Mouse (Mus musculus) forebrain, embryonic 13.5 days (tissue): Measurements from ENCODE around the gene Serpinc1. TPM values are rescaled to one million over a fixed set of nuclear protein-coding genes. Genes with fewer than 3 reads are reported as not detected.
"Not testable (repeated sequence)": the region's sequence is repeated elsewhere in the genome, so short reads cannot be mapped to it uniquely, and the experiment has no call there.

ENCODE experiments used
- ATAC-seq: fragments of 200-750 bp; cut with Nextera tagmentation; 2 replicates; pipeline ENCODE4 v1.8.0; 2017
- H3K27ac ChIP-seq: fragments of 300-500 bp; sonication (generic); 2 replicates; pipeline ENCODE4 v1.5.1; 2015; ENCODE audit warnings: inconsistent platforms, mild to moderate bottlenecking, moderate library complexity
- H3K27me3 ChIP-seq: fragments of 300-500 bp; sonication (generic); 2 replicates; pipeline ENCODE4 v1.6.1; 2015; ENCODE audit warnings: mild to moderate bottlenecking, inconsistent platforms
- H3K36me3 ChIP-seq: fragments of 300-500 bp; sonication (generic); 2 replicates; pipeline ENCODE4 v1.6.1; 2015; ENCODE audit warnings: mild to moderate bottlenecking, inconsistent platforms; ENCODE audit not compliant: poor library complexity, severe bottlenecking
- H3K4me1 ChIP-seq: fragments of 300-500 bp; sonication (generic); 2 replicates; pipeline ENCODE4 v1.6.1; 2015; ENCODE audit warnings: inconsistent platforms
- H3K4me2 ChIP-seq: fragments of 300-500 bp; sonication (generic); 2 replicates; pipeline ENCODE4 v1.6.1; 2015; ENCODE audit warnings: inconsistent platforms, mild to moderate bottlenecking, moderate library complexity
- H3K4me3 ChIP-seq: fragments of 300-500 bp; sonication (generic); 2 replicates; pipeline ENCODE4 v1.5.1; 2015; ENCODE audit warnings: mild to moderate bottlenecking, inconsistent platforms
- H3K9ac ChIP-seq: fragments of 300-500 bp; sonication (generic); 2 replicates; pipeline ENCODE4 v1.6.1; 2015; ENCODE audit warnings: mild to moderate bottlenecking, inconsistent platforms
- H3K9me3 ChIP-seq: fragments of 300-500 bp; sonication (generic); replicated peaks from 2 replicates; pipeline ENCODE4 v1.6.1; 2016; ENCODE audit warnings: inconsistent platforms
- WGBS: fragments of 180-500 bp; shearing (Covaris S2); methylation state at CpG from one replicate; pipeline ENCODE4 v1.1.7; 2015; 5-methylcytosine and 5-hydroxymethylcytosine counted together
- polyA plus RNA-seq: library from polyadenylated mRNA; unstranded; fragments of >200 nt; fragmentation: Nextera tagmentation; extraction: Ambion mirVana; gene quantifications from 2 replicates; pipeline ENCODE4 v1.2.1, GENCODE M21; 2015

Serpinc1 gene
- polyA plus RNA-seq: 3.2 and 3.8 TPM in 2 replicates

GRCm38 (mm10) chr1:160978071-160978735 lies at the start of gene Serpinc1:
Gene Serpinc1, plus strand, starts transcription at chr1:160978585.
- no peaks in the 10 kb centered on the region for H3K27me3 ChIP-seq
- H3K4me3 ChIP-seq: no peak within 1 kb of the TSS
- WGBS: 92% methylated on average over 4 of the region's 4 CpGs
- no peak within 1 kb of the TSS for H3K9ac ChIP-seq
- H3K4me2 ChIP-seq: no peak within 1 kb of the TSS
- no peak for ATAC-seq
- H3K27ac ChIP-seq: no peak within 1 kb of the TSS
- no peaks in the 10 kb centered on the region for H3K9me3 ChIP-seq
- H3K36me3 ChIP-seq: peaks cover 10% of the 10 kb centered on the region; the same call in 1 of the 2 replicates
- H3K4me1 ChIP-seq: no peaks in the 10 kb centered on the region

GRCm38 (mm10) chr1:160931320-160931719 lies 47.1 kb upstream of the Serpinc1 start:
- Histone ChIP-seq H3K9me3 (no peaks in the 10 kb centered on the region), H3K27me3 (no peaks in the 10 kb centered on the region)

GRCm38 (mm10) chr1:160933896-160934482 lies 44.4 kb upstream of the Serpinc1 start:
- Histone ChIP-seq H3K4me2 (no peak overlapping the region), H3K9ac (no peak overlapping the region), H3K27ac (no peak overlapping the region), H3K36me3 (peaks cover 27% of the 10 kb centered on the region), H3K27me3 (no peaks in the 10 kb centered on the region), H3K4me3 (no peak overlapping the region), H3K9me3 (no peaks in the 10 kb centered on the region), H3K4me1 (no peaks in the 10 kb centered on the region)
- ATAC-seq: peak; percentile 79
- 66% methylated on average over 4 of the region's 4 CpGs for WGBS

More at GRCm38 (mm10) chr1:160931320-160931719, 47.1 kb upstream of the Serpinc1 start:
- Histone ChIP-seq H3K9ac (no peak overlapping the region), H3K27ac (no peak overlapping the region), H3K4me3 (no peak overlapping the region), H3K36me3 (peaks cover 16% of the 10 kb centered on the region), H3K4me2 (no peak overlapping the region), H3K4me1 (no peaks in the 10 kb centered on the region)
- ATAC-seq: no peak

DNA sequence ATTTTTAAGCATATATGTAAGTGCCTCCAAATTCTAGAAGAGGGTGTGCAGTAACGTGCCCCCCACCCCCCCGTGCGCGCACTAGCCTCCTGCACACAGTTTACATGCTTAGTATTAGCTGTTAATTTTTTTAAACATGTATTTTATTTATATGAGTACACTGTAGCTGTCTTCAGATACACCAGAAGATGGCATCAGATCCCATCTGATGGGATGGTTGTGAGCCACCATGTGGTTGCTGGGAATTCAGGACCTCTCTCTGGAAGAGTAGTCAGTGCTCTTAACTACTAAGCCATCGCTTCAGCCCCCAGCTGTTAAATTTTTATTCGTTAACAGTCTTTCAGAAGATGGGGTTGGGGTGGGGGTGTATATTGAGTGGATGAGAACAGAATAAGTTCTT lies 42.8 kb upstream of the Serpinc1 start:
- Histone ChIP-seq H3K4me2 (no peak overlapping the region), H3K4me3 (no peak overlapping the region), H3K9ac (no peak overlapping the region), H3K4me1 (no peaks in the 10 kb centered on the region), H3K27me3 (no peaks in the 10 kb centered on the region), H3K9me3 (no peaks in the 10 kb centered on the region), H3K36me3 (peaks cover 32% of the 10 kb centered on the region), H3K27ac (no peak overlapping the region)
- ATAC-seq: peak; percentile 48; the same call in 1 of the 2 replicates
- 88% methylated on average over 6 of the region's 6 CpGs for WGBS

GRCm38 (mm10) chr1:160963199-160963598 lies 15.2 kb upstream of the Serpinc1 start:
- WGBS: 88% methylated on average over 7 of the region's 7 CpGs
- no peak overlapping the region for H3K27ac ChIP-seq
- no peaks in the 10 kb centered on the region for H3K9me3 ChIP-seq
- H3K4me2 ChIP-seq: no peak overlapping the region
- no peak overlapping the region for H3K4me3 ChIP-seq
- no peaks in the 10 kb centered on the region for H3K27me3 ChIP-seq
- no peak for ATAC-seq
- no peaks in the 10 kb centered on the region for H3K4me1 ChIP-seq
- no peak overlapping the region for H3K9ac ChIP-seq
- H3K36me3 ChIP-seq: peaks cover 78% of the 10 kb centered on the region

DNA sequence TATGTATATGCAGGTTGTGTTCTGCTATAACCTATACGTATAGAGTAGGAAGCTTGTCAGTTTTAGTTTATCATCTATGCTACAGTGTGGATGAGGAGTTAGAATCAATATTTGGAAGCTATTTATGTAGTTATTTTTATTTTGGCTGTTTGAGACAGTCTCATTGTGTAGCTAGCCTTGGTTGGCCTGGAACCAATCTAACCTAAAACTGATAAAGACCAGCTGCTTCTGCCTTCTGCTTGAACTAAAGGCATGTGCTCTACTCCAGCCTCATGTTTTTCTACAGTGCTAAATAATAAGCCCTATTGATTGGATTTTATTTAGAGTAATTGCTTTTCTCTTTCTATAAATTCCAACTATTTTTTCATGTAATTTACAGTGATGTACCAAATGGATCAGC lies 11.1 kb upstream of the Serpinc1 start:
- H3K9me3 ChIP-seq: no peaks in the 10 kb centered on the region
- no peaks in the 10 kb centered on the region for H3K4me1 ChIP-seq
- WGBS: 96% methylated on average over 1 of the region's 1 CpGs
- no peaks in the 10 kb centered on the region for H3K27me3 ChIP-seq
- H3K27ac ChIP-seq: no peak overlapping the region
- ATAC-seq: no peak
- no peak overlapping the region for H3K9ac ChIP-seq
- H3K36me3 ChIP-seq: peaks cover 75% of the 10 kb centered on the region
- no peak overlapping the region for H3K4me2 ChIP-seq
- H3K4me3 ChIP-seq: no peak overlapping the region

DNA sequence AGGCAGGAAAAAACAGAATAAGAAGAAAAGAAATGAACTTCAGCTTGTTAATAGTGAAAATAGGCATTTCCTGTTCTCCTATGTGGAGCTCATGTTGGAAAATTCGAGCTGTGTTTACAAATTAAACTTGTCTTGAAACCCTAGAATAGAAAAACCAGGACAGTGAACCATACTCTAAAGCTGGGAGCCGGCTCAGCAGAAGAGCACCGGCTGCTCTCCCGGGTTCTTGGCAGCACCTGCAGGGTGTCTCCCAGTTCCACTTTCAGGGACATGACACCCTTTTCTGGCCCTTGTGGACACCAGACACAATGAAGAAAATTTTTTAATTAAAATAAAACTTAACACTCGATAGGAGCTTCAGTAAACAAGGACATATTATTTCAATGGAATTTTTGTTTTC lies 9.7 kb upstream of the Serpinc1 start:
- Histone ChIP-seq H3K27me3 (no peaks in the 10 kb centered on the region), H3K9ac (no peak overlapping the region), H3K27ac (no peak overlapping the region), H3K36me3 (peaks cover 63% of the 10 kb centered on the region), H3K4me1 (no peaks in the 10 kb centered on the region), H3K4me3 (no peak overlapping the region), H3K4me2 (no peak overlapping the region), H3K9me3 (no peaks in the 10 kb centered on the region)
- ATAC-seq: no peak
- 89% methylated on average over 5 of the region's 5 CpGs for WGBS

- Histone ChIP-seq H3K4me1 (no peaks in the 10 kb centered on the region), H3K27me3 (no peaks in the 10 kb centered on the region), H3K27ac (no peak overlapping the region), H3K4me3 (no peak overlapping the region), H3K9me3 (no peaks in the 10 kb centered on the region), H3K9ac (no peak overlapping the region), H3K36me3 (peaks cover 10% of the 10 kb centered on the region; the same call in 1 of the 2 replicates), H3K4me2 (no peak overlapping the region)
- 87% methylated on average over 5 of the region's 5 CpGs for WGBS
- ATAC-seq: no peak
Observed at GRCm38 (mm10) chr1:160980021-160980420, 1.6 kb downstream of the Serpinc1 start.

DNA sequence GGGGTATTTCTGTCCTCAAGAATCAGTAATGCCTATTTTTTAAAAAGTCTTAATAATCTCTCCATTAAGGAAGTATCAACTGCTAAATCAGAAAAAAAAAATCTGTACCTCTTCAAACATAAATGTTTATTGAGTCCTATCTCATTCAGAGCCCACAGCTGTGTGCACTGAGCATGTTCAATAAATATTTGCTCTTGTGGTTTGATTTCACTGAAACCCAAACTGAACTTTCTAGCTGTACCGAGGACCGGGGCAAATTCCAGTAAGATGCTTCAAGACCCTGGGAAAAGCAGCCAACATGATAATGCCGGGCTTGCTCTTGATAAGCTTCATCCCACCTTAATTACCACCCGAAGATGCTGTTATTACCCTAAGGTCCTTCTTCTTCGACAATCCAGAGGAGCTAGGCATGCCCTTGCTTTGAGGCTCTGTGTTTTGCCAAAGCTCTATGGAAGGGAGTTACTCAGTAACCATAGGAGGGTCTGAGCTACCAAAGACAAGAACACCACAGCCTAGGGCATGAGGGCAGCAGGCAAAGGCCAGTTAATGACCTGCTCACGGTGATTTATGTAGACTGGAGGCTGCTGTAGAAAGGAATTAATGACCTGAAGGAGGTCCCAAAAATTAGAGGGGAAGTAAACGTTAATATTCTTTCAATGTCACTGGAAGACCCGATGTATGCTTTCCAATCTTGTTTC lies 2.3 kb downstream of the Serpinc1 start:
- no peak overlapping the region for H3K9ac ChIP-seq
- no peak overlapping the region for H3K4me2 ChIP-seq
- no peaks in the 10 kb centered on the region for H3K4me1 ChIP-seq
- no peak overlapping the region for H3K27ac ChIP-seq
- 91% methylated on average over 8 of the region's 8 CpGs for WGBS
- peaks cover 5% of the 10 kb centered on the region; the same call in 1 of the 2 replicates for H3K36me3 ChIP-seq
- no peak for ATAC-seq
- no peak overlapping the region for H3K4me3 ChIP-seq
- no peaks in the 10 kb centered on the region for H3K9me3 ChIP-seq
- H3K27me3 ChIP-seq: no peaks in the 10 kb centered on the region

DNA sequence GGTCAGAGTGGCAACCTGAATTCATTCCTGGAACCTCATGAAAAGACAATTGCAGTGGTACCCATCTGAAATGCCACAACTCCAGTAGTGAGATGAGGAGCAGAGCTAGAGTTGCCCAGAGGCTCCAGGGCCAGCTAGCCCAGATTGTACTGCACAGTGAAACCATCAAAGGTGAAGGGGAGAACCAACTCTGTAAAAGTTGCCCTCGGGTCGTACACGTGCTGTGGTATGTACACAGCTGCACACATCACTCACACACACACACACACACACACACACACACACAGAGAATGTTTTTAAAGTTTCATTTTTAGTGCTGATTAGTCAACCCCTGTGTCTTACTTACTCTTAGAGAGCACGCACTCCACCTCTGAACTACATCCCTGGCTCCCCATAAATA lies 3.0 kb downstream of the Serpinc1 start:
- no peak overlapping the region for H3K4me2 ChIP-seq
- 94% methylated on average over 4 of the region's 4 CpGs for WGBS
- ATAC-seq: no peak
- H3K36me3 ChIP-seq: 0 out of 2 replicates have a peak, but pooled peaks cover under 1% of the 10 kb centered on the region
- H3K27me3 ChIP-seq: no peaks in the 10 kb centered on the region
- no peaks in the 10 kb centered on the region for H3K9me3 ChIP-seq
- H3K9ac ChIP-seq: no peak overlapping the region
- no peak overlapping the region for H3K27ac ChIP-seq
- H3K4me3 ChIP-seq: no peak overlapping the region
- H3K4me1 ChIP-seq: no peaks in the 10 kb centered on the region

DNA sequence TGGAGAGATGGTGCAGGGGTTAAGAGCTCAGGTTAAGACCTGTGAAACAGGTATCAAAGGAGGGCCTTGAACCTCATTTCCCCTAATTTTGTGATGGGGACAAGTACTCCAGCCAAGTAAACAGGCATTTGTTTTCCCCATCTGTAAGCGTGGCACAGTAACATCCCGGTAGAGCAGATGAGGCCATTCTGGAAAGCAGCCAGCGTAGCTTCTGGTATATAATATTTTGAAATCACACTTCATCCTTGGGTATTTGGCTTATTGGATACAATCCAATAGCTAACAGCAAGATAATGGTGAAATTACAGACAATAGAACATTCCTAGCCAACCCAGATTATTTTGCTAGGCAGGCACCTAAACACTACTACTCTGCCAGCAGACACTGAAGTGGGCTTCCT lies 4.5 kb downstream of the Serpinc1 start:
- no peak overlapping the region for H3K4me3 ChIP-seq
- H3K9ac ChIP-seq: no peak overlapping the region
- 81% methylated on average over 3 of the region's 3 CpGs for WGBS
- H3K9me3 ChIP-seq: no peaks in the 10 kb centered on the region
- no peak overlapping the region for H3K4me2 ChIP-seq
- H3K36me3 ChIP-seq: no peaks in the 10 kb centered on the region
- no peak overlapping the region for H3K27ac ChIP-seq
- no peaks in the 10 kb centered on the region for H3K4me1 ChIP-seq
- H3K27me3 ChIP-seq: no peaks in the 10 kb centered on the region
- no peak for ATAC-seq

- H3K36me3 ChIP-seq, H3K9ac ChIP-seq, H3K27ac ChIP-seq, H3K4me2 ChIP-seq, H3K4me1 ChIP-seq, H3K9me3 ChIP-seq, H3K4me3 ChIP-seq, ATAC-seq, H3K27me3 ChIP-seq: not testable (repeated sequence)
- 78% methylated on average over 1 of the region's 1 CpGs for WGBS
Observed at GRCm38 (mm10) chr1:160984731-160985130, 6.3 kb downstream of the Serpinc1 start.
